Mouse (Mus musculus): ENCODE measurements around the gene Tagap. TPM values are rescaled to one million over a fixed set of nuclear protein-coding genes. Genes with fewer than 3 reads are reported as not detected.

Gene Tagap
- total RNA-seq (2023), result 415 TPM

GRCm38 (mm10) chr17:7925413-7926160 lies at the start of gene Tagap:
Gene Tagap (plus strand): TSS chr17:7926000.

DNA sequence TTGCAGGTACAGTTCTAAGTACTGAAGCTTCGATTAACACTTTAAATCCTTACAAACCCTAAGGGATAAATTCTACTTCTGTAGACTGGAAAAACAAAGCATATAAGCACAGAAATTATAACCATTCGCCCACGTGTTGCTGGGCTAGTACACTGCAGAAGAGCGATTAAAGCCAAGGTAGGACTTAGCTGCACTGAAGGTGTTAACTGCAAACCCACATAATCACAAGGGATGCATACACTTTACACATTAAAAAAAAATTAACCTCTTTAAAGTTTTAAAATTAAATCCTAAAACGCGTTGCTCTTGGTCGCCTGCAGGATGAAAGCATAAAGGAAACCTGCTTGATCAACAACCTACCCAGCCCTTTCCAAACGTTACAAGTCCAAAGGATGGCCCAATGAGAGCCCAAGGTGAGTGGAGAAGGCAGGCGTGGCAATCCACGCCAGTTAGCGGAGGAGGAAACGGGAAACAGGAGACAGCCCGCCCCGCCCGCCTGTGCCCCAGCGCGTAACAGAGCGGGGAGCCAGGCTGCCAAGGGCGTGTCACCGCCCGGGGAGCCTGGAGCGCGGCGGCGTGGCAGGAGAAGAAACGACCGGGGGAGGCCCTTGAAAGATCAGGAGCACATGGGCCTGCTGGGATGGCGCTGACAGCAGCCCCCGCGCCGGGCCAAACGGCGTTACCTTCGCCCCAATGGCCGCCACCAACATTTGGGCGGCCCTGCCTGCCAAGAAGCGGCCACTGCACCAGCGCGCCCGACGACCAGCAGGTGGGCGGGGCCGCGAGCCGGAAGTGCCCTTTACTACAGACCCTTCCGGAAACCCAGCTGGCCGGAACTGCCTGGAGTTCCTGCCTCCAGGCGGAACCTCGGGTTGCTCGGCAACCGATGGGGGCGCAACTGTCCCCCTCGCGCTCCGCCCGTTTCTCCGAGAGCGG lies 19.6 kb downstream of the Tagap start, which contains the start of gene Rsph3a:
Gene Rsph3a (plus strand): TSS at position 498 of the 936 bp plus-strand sequence.

Other genes starting within 250 kb of the Tagap start
- gene Fndc1, start 98.7 kb upstream of the Tagap start, total RNA-seq (2023), result 0.35 TPM
- gene Rsph3a, start 19.6 kb downstream of the Tagap start, total RNA-seq (2023), result 11.3 TPM
- gene Gm49673, start 221.8 kb downstream of the Tagap start, total RNA-seq (2023), result 3.0 TPM
- gene Rnaset2a, start 222.1 kb downstream of the Tagap start, total RNA-seq (2023), result 29.5 TPM
- gene Fgfr1op, start 239.5 kb downstream of the Tagap start, total RNA-seq (2023), result 29.4 TPM